Mouse (Mus musculus): ENCODE results near the gene Tsc22d2. TPM values are rescaled to one million over a fixed set of nuclear protein-coding genes. Genes with fewer than 3 reads are reported as not detected.
A peak's percentile ranks its signal among the peaks of the same experiment; 100 is the strongest.

Tsc22d2 gene
- polyA plus RNA-seq, 1 experiment from 2014 or later, result 10.6 TPM

DNA sequence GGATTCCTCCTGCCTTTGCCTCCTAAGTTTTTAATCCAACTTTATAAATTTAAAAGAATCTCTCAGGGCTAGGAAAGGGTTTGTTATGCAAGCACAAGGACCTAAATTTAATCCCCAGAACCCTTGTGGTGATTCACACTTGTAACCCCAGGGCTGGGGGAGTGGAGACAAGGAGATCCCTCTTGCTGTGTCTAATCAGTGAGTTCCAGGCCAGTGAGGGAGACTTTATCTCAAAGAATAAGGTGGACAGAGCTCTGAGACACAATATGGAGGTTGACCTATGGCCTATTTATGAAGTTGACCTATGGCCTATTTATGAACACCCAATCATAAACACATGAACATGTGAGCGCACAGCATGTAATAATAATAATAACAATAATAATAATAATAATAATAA, 31.8 kb upstream of the Tsc22d2 start:
- Histone ChIP-seq H3K36me3 (ENCODE audit: control insufficient read depth, insufficient read depth, low read length) (no peaks in the 10 kb centered on the region), H3K9me3 (ENCODE audit: control insufficient read depth, low read length) (no peaks in the 10 kb centered on the region), H3K4me2 (no peak overlapping the region), H3K27ac (ENCODE audit: low read depth, low read length) (no peak overlapping the region), H3K27me3 (replicated peaks; ENCODE audit: control insufficient read depth, insufficient read depth, low read length) (no peaks in the 10 kb centered on the region), H3K4me1 (replicated peaks; ENCODE audit: control insufficient read depth, insufficient read depth, low read length) (no peaks in the 10 kb centered on the region), H3K4me3 (ENCODE audit: low read depth, low read length) (no peak overlapping the region), H3K9ac (ENCODE audit: low read depth, low read length) (no peak overlapping the region)
- WGBS, result 93% methylated on average over 1 of the region's 1 CpGs
- ATAC-seq (replicated peaks; ENCODE audit: low FRiP score) (no peak; the same call in 1 of the 2 replicates), DNase-seq (ENCODE audit: low spot score) (no peak)

DNA sequence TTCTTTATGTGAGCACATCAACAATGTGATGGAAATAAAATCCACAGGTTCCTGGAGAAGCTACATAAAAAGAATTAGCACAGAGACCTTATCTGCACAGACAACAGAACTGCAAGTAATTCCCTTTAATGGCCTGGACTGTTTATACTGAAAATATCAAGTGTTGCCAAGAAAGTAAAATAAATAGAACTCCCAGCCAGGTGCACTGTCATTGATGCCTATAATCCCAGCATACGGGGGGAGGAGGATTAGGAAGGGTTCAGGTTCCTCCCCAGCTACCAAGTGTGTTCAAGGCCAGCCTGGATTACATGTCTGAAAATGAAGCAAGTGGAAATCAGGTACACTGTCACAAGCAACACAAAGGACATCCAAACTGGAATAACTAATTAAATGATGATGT, 29.5 kb upstream of the Tsc22d2 start:
- no peak overlapping the region for H3K4me3 ChIP-seq (ENCODE audit: low read depth, low read length)
- no peak for DNase-seq (ENCODE audit: low spot score)
- no peaks in the 10 kb centered on the region for H3K27me3 ChIP-seq (replicated peaks; ENCODE audit: control insufficient read depth, insufficient read depth, low read length)
- 50% methylated on average over 1 of the region's 1 CpGs for WGBS
- no peak overlapping the region for H3K9ac ChIP-seq (ENCODE audit: low read depth, low read length)
- H3K9me3 ChIP-seq (ENCODE audit: control insufficient read depth, low read length), result no peaks in the 10 kb centered on the region
- ATAC-seq (replicated peaks; ENCODE audit: low FRiP score), result no peak
- H3K36me3 ChIP-seq (ENCODE audit: control insufficient read depth, insufficient read depth, low read length), result no peaks in the 10 kb centered on the region
- H3K4me2 ChIP-seq, result no peak overlapping the region
- no peak overlapping the region for H3K27ac ChIP-seq (ENCODE audit: low read depth, low read length)
- H3K4me1 ChIP-seq (replicated peaks; ENCODE audit: control insufficient read depth, insufficient read depth, low read length), result no peaks in the 10 kb centered on the region

DNA sequence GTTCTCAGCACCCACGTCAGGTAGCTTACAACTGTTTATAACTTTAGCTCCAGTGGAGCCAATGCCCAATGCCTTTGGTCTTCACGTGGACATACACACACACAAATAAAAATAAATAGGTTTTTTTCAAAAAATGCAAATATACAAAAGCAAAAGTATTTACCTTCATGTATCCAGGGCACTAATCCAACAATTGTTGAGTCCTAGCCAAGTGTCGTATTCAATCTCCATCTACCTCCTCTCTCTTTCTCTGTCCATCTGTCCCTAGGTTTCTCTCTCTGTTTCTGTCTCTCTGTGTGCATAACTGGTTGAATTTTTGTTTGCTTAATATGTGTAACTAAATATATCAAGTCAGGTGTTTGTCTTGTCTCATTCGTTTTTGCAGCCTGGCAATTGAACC, 25.8 kb upstream of the Tsc22d2 start:
- H3K4me2 ChIP-seq, result no peak overlapping the region
- H3K9me3 ChIP-seq (ENCODE audit: control insufficient read depth, low read length), result no peaks in the 10 kb centered on the region
- H3K27ac ChIP-seq (ENCODE audit: low read depth, low read length), result no peak overlapping the region
- no peak overlapping the region for H3K4me3 ChIP-seq (ENCODE audit: low read depth, low read length)
- ATAC-seq (replicated peaks; ENCODE audit: low FRiP score) (no peak), DNase-seq (ENCODE audit: low spot score) (no peak)
- H3K27me3 ChIP-seq (replicated peaks; ENCODE audit: control insufficient read depth, insufficient read depth, low read length), result no peaks in the 10 kb centered on the region
- 83% methylated on average over 4 of the region's 4 CpGs for WGBS
- H3K36me3 ChIP-seq (ENCODE audit: control insufficient read depth, insufficient read depth, low read length), result no peaks in the 10 kb centered on the region
- H3K4me1 ChIP-seq (replicated peaks; ENCODE audit: control insufficient read depth, insufficient read depth, low read length), result no peaks in the 10 kb centered on the region
- no peak overlapping the region for H3K9ac ChIP-seq (ENCODE audit: low read depth, low read length)

DNA sequence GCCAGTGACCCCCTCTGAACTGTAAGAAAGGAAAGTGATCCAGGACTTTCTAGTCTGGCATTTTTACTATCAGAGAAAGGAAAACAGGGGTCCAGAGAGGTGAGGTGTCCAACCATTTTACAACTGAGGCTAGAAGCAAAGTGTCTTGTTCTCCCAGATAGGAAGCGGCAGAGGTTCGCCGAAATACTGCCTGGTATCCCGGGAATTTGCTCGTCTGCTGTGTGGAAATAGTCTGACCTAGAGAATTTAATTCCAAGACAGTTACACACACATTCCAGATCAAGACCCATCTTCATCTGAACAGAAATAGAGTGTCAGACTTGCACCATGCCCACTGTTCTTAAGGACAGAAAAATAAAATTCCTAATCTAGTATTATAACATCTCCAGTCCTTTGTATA, 16.0 kb upstream of the Tsc22d2 start:
- Histone ChIP-seq H3K9me3 (ENCODE audit: control insufficient read depth, low read length) (no peaks in the 10 kb centered on the region), H3K4me2 (no peak overlapping the region), H3K4me3 (ENCODE audit: low read depth, low read length) (no peak overlapping the region), H3K36me3 (ENCODE audit: control insufficient read depth, insufficient read depth, low read length) (no peaks in the 10 kb centered on the region), H3K27me3 (replicated peaks; ENCODE audit: control insufficient read depth, insufficient read depth, low read length) (no peaks in the 10 kb centered on the region), H3K4me1 (replicated peaks; ENCODE audit: control insufficient read depth, insufficient read depth, low read length) (no peaks in the 10 kb centered on the region), H3K9ac (ENCODE audit: low read depth, low read length) (no peak overlapping the region), H3K27ac (ENCODE audit: low read depth, low read length) (no peak overlapping the region)
- ATAC-seq (replicated peaks; ENCODE audit: low FRiP score), result no peak
- WGBS, result 77% methylated on average over 5 of the region's 5 CpGs
- DNase-seq (ENCODE audit: low spot score), result no peak

DNA sequence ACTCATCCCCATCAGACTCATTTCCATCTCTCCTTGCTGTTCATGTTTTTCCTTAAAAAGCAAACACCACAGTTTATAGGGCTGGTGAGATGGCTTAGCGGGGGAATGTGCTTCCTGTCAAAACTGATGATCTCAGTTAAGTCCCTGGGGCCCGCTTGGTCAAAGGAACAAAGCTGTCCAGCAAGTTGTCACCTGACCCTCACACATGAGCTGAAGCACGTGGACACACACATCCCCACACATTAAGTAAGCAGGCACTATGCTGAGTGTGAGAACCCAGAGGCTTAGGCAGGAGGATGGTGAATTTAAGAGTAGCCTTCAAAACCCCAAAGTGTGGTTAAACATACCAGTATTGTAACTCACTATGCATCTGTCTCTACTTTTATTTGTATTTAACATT, 14.6 kb upstream of the Tsc22d2 start:
- ATAC-seq (replicated peaks; ENCODE audit: low FRiP score) (no peak), DNase-seq (ENCODE audit: low spot score) (no peak)
- Histone ChIP-seq H3K4me1 (replicated peaks; ENCODE audit: control insufficient read depth, insufficient read depth, low read length) (no peaks in the 10 kb centered on the region), H3K27ac (ENCODE audit: low read depth, low read length) (no peak overlapping the region), H3K4me2 (no peak overlapping the region), H3K9ac (ENCODE audit: low read depth, low read length) (no peak overlapping the region), H3K9me3 (ENCODE audit: control insufficient read depth, low read length) (no peaks in the 10 kb centered on the region), H3K36me3 (ENCODE audit: control insufficient read depth, insufficient read depth, low read length) (no peaks in the 10 kb centered on the region), H3K4me3 (ENCODE audit: low read depth, low read length) (no peak overlapping the region), H3K27me3 (replicated peaks; ENCODE audit: control insufficient read depth, insufficient read depth, low read length) (no peaks in the 10 kb centered on the region)
- WGBS, result 69% methylated on average over 3 of the region's 3 CpGs

DNA sequence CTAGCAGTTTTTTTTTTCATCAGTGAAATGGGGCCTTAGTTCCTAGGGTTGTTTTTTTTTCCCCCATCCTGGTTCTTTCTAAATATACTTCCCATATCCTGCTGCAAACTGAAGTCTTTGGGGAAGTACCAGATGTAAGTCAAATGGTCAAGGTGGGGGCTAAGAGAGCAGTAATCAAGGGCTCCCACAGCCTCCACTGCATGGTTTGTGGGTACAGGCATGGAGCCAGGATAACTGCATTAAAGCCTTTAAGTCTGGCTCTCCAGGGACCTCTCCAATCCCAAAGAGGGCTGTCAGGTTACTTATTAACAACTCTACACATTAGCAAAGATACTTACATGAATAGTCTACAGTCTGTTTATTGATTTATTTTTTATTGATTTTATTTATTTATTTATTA, 2.8 kb upstream of the Tsc22d2 start:
- Histone ChIP-seq H3K9ac (ENCODE audit: low read depth, low read length) (no peak overlapping the region), H3K9me3 (ENCODE audit: control insufficient read depth, low read length) (no peaks in the 10 kb centered on the region), H3K4me2 (no peak overlapping the region), H3K27me3 (replicated peaks; ENCODE audit: control insufficient read depth, insufficient read depth, low read length) (no peaks in the 10 kb centered on the region), H3K36me3 (ENCODE audit: control insufficient read depth, insufficient read depth, low read length) (no peaks in the 10 kb centered on the region; the same call in 1 of the 2 replicates), H3K27ac (ENCODE audit: low read depth, low read length) (no peak overlapping the region), H3K4me3 (ENCODE audit: low read depth, low read length) (no peak overlapping the region), H3K4me1 (replicated peaks; ENCODE audit: control insufficient read depth, insufficient read depth, low read length) (peaks cover 4% of the 10 kb centered on the region; the same call in 1 of the 2 replicates)
- DNase-seq (ENCODE audit: low spot score), result no peak
- ATAC-seq (replicated peaks; ENCODE audit: low FRiP score), result no peak

DNA sequence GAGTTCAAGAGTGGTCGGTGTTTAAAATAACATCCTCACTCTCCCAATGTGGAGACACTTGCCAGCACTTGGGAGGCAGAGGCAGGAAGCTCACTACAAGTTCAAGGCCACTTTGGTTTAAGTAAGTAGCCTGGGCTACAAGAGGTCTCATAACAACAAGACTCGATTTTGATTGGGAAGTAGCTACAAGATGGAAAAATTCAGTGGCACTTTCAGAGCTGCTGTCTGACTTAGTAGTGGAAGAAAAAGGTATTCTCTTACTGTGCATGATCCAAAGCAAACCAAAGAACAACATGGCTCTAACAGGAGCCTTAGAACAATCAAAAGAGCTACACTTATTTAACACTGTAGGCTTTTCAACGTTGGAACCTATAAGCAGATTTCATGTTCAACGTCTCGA, 844 bp upstream of the Tsc22d2 start:
- H3K4me2 ChIP-seq, result peak overlapping the region; percentile 98
- no peak for ATAC-seq (replicated peaks; ENCODE audit: low FRiP score)
- 28% methylated on average over 5 of the region's 5 CpGs for WGBS

DNA sequence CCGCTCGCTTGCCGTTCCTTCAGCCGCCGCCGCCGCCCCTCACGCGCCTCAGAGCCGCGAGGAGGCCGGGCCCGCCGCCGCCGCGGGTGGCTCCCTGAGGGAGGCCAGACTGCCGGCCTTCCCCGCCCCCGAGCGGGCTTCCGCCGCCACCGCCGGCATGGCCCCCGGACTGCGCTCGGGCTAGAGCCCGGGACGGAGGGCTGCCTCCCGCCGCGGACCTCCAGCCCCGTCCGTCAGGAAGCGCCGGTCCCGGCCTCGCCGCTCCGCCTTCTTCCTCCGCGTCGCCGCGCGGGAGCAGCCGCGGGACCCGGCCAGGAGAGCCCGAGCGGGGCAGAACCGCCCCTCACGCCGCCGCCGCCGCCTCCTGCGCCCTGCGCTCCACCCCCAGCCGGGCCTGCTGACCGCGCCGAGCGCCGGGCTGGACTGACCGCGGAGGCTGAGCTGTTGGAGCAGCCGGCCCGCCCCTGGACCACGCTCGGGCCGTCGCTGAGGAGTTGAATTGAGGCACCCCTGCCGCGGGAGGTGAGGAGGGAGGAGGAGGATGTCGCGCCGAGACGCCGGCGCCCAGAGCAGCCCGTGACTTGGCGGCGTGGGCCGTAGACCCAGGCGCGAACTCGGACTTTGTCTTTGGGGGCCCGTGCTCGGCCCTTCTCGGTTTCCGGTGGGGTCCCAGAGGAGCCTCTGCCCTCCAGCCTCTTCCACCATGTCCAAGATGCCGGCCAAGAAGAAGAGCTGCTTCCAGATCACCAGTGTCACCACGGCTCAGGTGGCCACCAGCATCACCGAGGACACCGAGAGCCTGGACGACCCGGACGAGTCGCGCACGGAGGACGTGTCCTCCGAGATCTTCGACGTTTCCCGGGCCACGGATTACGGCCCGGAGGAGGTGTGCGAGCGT, 720 bp downstream of the Tsc22d2 start:
- Histone ChIP-seq H3K9ac (ENCODE audit: low read depth, low read length) (peak overlapping the region; percentile 94), H3K4me1 (replicated peaks; ENCODE audit: control insufficient read depth, insufficient read depth, low read length) (peaks cover 7% of the 10 kb centered on the region), H3K27me3 (replicated peaks; ENCODE audit: control insufficient read depth, insufficient read depth, low read length) (no peaks in the 10 kb centered on the region), H3K36me3 (ENCODE audit: control insufficient read depth, insufficient read depth, low read length) (no peaks in the 10 kb centered on the region; the same call in 1 of the 2 replicates), H3K27ac (ENCODE audit: low read depth, low read length) (peak overlapping the region; percentile 99), H3K4me2 (peak overlapping the region; percentile 98), H3K4me3 (ENCODE audit: low read depth, low read length) (peak overlapping the region; percentile 98), H3K9me3 (ENCODE audit: control insufficient read depth, low read length) (no peaks in the 10 kb centered on the region)
- peak; percentile 79 for DNase-seq (ENCODE audit: low spot score)
- ATAC-seq (replicated peaks; ENCODE audit: low FRiP score), result peak; percentile 62
- under 1% methylated on average over 98 of the region's 113 CpGs for WGBS

More for the DNA sequence above, 844 bp upstream of the Tsc22d2 start:
- Histone ChIP-seq H3K4me3 (ENCODE audit: low read depth, low read length) (peak overlapping the region; percentile 98), H3K27ac (ENCODE audit: low read depth, low read length) (0 out of 2 replicates have a peak overlapping the region, but pooled peaks have one; percentile 11), H3K9me3 (ENCODE audit: control insufficient read depth, low read length) (no peaks in the 10 kb centered on the region), H3K27me3 (replicated peaks; ENCODE audit: control insufficient read depth, insufficient read depth, low read length) (no peaks in the 10 kb centered on the region), H3K9ac (ENCODE audit: low read depth, low read length) (peak overlapping the region; percentile 60; the same call in 1 of the 2 replicates), H3K4me1 (replicated peaks; ENCODE audit: control insufficient read depth, insufficient read depth, low read length) (peaks cover 4% of the 10 kb centered on the region; the same call in 1 of the 2 replicates), H3K36me3 (ENCODE audit: control insufficient read depth, insufficient read depth, low read length) (no peaks in the 10 kb centered on the region; the same call in 1 of the 2 replicates)
- no peak for DNase-seq (ENCODE audit: low spot score)

Measured in liver, embryonic 11.5 days (tissue).